Mouse (Mus musculus): ENCODE results near the gene Sell. TPM values are rescaled to one million over a fixed set of nuclear protein-coding genes. Genes with fewer than 3 reads are reported as not detected.

Sell gene
- polyA plus RNA-seq, 1 experiment from 2014 or later, result 0.14 TPM

- no peak overlapping the region for H3K4me2 ChIP-seq
- no peak overlapping the region for H3K9ac ChIP-seq (ENCODE audit: low read depth, low read length)
- no peaks in the 10 kb centered on the region for H3K36me3 ChIP-seq (ENCODE audit: control insufficient read depth, insufficient read depth, low read length)
- WGBS (ENCODE audit: insufficient replicate concordance), result 79% methylated on average over 3 of the region's 3 CpGs
- H3K9me3 ChIP-seq (replicated peaks; ENCODE audit: control insufficient read depth, low read length), result no peaks in the 10 kb centered on the region
- ATAC-seq (replicated peaks; ENCODE audit: insufficient number of reproducible peaks, low FRiP score, low TSS enrichment), result no peak
- H3K4me1 ChIP-seq (ENCODE audit: control insufficient read depth, insufficient read depth, low read length), result no peaks in the 10 kb centered on the region
- H3K4me3 ChIP-seq (ENCODE audit: low read depth, low read length), result no peak overlapping the region
- H3K27me3 ChIP-seq (ENCODE audit: control insufficient read depth, insufficient read depth, low read length), result no peaks in the 10 kb centered on the region
- no peak overlapping the region for H3K27ac ChIP-seq (ENCODE audit: low read depth, low read length)
These were observed 15.2 kb downstream of the Sell start for GRCm38 (mm10) chr1:164077031-164077430.

GRCm38 (mm10) chr1:164078323-164078741, 16.6 kb downstream of the Sell start:
- Histone ChIP-seq H3K27ac (ENCODE audit: low read depth, low read length) (no peak overlapping the region), H3K36me3 (ENCODE audit: control insufficient read depth, insufficient read depth, low read length) (no peaks in the 10 kb centered on the region), H3K4me1 (ENCODE audit: control insufficient read depth, insufficient read depth, low read length) (no peaks in the 10 kb centered on the region), H3K27me3 (ENCODE audit: control insufficient read depth, insufficient read depth, low read length) (no peaks in the 10 kb centered on the region), H3K9me3 (replicated peaks; ENCODE audit: control insufficient read depth, low read length) (no peaks in the 10 kb centered on the region), H3K9ac (ENCODE audit: low read depth, low read length) (no peak overlapping the region), H3K4me2 (no peak overlapping the region), H3K4me3 (ENCODE audit: low read depth, low read length) (no peak overlapping the region)
- no peak for ATAC-seq (replicated peaks; ENCODE audit: insufficient number of reproducible peaks, low FRiP score, low TSS enrichment)
- 79% methylated on average over 4 of the region's 4 CpGs for WGBS (ENCODE audit: insufficient replicate concordance)

GRCm38 (mm10) chr1:164079091-164079490, 17.3 kb downstream of the Sell start:
- H3K4me3 ChIP-seq (ENCODE audit: low read depth, low read length), result no peak overlapping the region
- no peak overlapping the region for H3K27ac ChIP-seq (ENCODE audit: low read depth, low read length)
- no peaks in the 10 kb centered on the region for H3K36me3 ChIP-seq (ENCODE audit: control insufficient read depth, insufficient read depth, low read length)
- H3K9ac ChIP-seq (ENCODE audit: low read depth, low read length), result no peak overlapping the region
- H3K27me3 ChIP-seq (ENCODE audit: control insufficient read depth, insufficient read depth, low read length), result no peaks in the 10 kb centered on the region
- 77% methylated on average over 11 of the region's 11 CpGs for WGBS (ENCODE audit: insufficient replicate concordance)
- no peak for ATAC-seq (replicated peaks; ENCODE audit: insufficient number of reproducible peaks, low FRiP score, low TSS enrichment)
- H3K4me1 ChIP-seq (ENCODE audit: control insufficient read depth, insufficient read depth, low read length), result no peaks in the 10 kb centered on the region
- no peak overlapping the region for H3K4me2 ChIP-seq
- no peaks in the 10 kb centered on the region for H3K9me3 ChIP-seq (replicated peaks; ENCODE audit: control insufficient read depth, low read length)

GRCm38 (mm10) chr1:164083046-164083445, 21.3 kb downstream of the Sell start:
- Histone ChIP-seq H3K27me3 (ENCODE audit: control insufficient read depth, insufficient read depth, low read length) (no peaks in the 10 kb centered on the region), H3K9ac (ENCODE audit: low read depth, low read length) (no peak overlapping the region), H3K4me3 (ENCODE audit: low read depth, low read length) (no peak overlapping the region), H3K4me2 (no peak overlapping the region), H3K9me3 (replicated peaks; ENCODE audit: control insufficient read depth, low read length) (no peaks in the 10 kb centered on the region), H3K27ac (ENCODE audit: low read depth, low read length) (no peak overlapping the region), H3K36me3 (ENCODE audit: control insufficient read depth, insufficient read depth, low read length) (no peaks in the 10 kb centered on the region), H3K4me1 (ENCODE audit: control insufficient read depth, insufficient read depth, low read length) (no peaks in the 10 kb centered on the region)
- no peak for ATAC-seq (replicated peaks; ENCODE audit: insufficient number of reproducible peaks, low FRiP score, low TSS enrichment)
- WGBS (ENCODE audit: insufficient replicate concordance), result 76% methylated on average over 4 of the region's 4 CpGs

GRCm38 (mm10) chr1:164086797-164087196, 25.0 kb downstream of the Sell start:
- no peak overlapping the region for H3K9ac ChIP-seq (ENCODE audit: low read depth, low read length)
- H3K4me3 ChIP-seq (ENCODE audit: low read depth, low read length), result no peak overlapping the region
- H3K27me3 ChIP-seq (ENCODE audit: control insufficient read depth, insufficient read depth, low read length), result no peaks in the 10 kb centered on the region
- no peak overlapping the region for H3K27ac ChIP-seq (ENCODE audit: low read depth, low read length)
- no peak overlapping the region for H3K4me2 ChIP-seq
- no peaks in the 10 kb centered on the region for H3K4me1 ChIP-seq (ENCODE audit: control insufficient read depth, insufficient read depth, low read length)
- no peaks in the 10 kb centered on the region for H3K9me3 ChIP-seq (replicated peaks; ENCODE audit: control insufficient read depth, low read length)
- no peaks in the 10 kb centered on the region for H3K36me3 ChIP-seq (ENCODE audit: control insufficient read depth, insufficient read depth, low read length)
- no peak for ATAC-seq (replicated peaks; ENCODE audit: insufficient number of reproducible peaks, low FRiP score, low TSS enrichment)
- 68% methylated on average over 3 of the region's 3 CpGs for WGBS (ENCODE audit: insufficient replicate concordance)

- no peak overlapping the region for H3K9ac ChIP-seq (ENCODE audit: low read depth, low read length)
- H3K4me1 ChIP-seq (ENCODE audit: control insufficient read depth, insufficient read depth, low read length), result no peaks in the 10 kb centered on the region
- H3K36me3 ChIP-seq (ENCODE audit: control insufficient read depth, insufficient read depth, low read length), result no peaks in the 10 kb centered on the region
- WGBS (ENCODE audit: insufficient replicate concordance), result 81% methylated on average over 5 of the region's 5 CpGs
- no peak for ATAC-seq (replicated peaks; ENCODE audit: insufficient number of reproducible peaks, low FRiP score, low TSS enrichment)
- H3K9me3 ChIP-seq (replicated peaks; ENCODE audit: control insufficient read depth, low read length), result no peaks in the 10 kb centered on the region
- no peak overlapping the region for H3K4me2 ChIP-seq
- H3K4me3 ChIP-seq (ENCODE audit: low read depth, low read length), result no peak overlapping the region
- no peaks in the 10 kb centered on the region for H3K27me3 ChIP-seq (ENCODE audit: control insufficient read depth, insufficient read depth, low read length)
- no peak overlapping the region for H3K27ac ChIP-seq (ENCODE audit: low read depth, low read length)
These were observed 26.1 kb downstream of the Sell start for GRCm38 (mm10) chr1:164087872-164088271.

- no peak for ATAC-seq (replicated peaks; ENCODE audit: insufficient number of reproducible peaks, low FRiP score, low TSS enrichment)
- WGBS (ENCODE audit: insufficient replicate concordance), result 38% methylated on average over 6 of the region's 6 CpGs
These were observed 35.0 kb downstream of the Sell start for GRCm38 (mm10) chr1:164096780-164097179.

GRCm38 (mm10) chr1:164097911-164098310, 36.1 kb downstream of the Sell start:
- no peaks in the 10 kb centered on the region for H3K9me3 ChIP-seq (replicated peaks; ENCODE audit: control insufficient read depth, low read length)
- no peak overlapping the region for H3K4me2 ChIP-seq
- WGBS (ENCODE audit: insufficient replicate concordance), result 79% methylated on average over 2 of the region's 2 CpGs
- no peak overlapping the region for H3K4me3 ChIP-seq (ENCODE audit: low read depth, low read length)
- H3K4me1 ChIP-seq (ENCODE audit: control insufficient read depth, insufficient read depth, low read length), result no peaks in the 10 kb centered on the region
- no peak overlapping the region for H3K9ac ChIP-seq (ENCODE audit: low read depth, low read length)
- no peak overlapping the region for H3K27ac ChIP-seq (ENCODE audit: low read depth, low read length)
- no peaks in the 10 kb centered on the region for H3K27me3 ChIP-seq (ENCODE audit: control insufficient read depth, insufficient read depth, low read length)
- ATAC-seq (replicated peaks; ENCODE audit: insufficient number of reproducible peaks, low FRiP score, low TSS enrichment), result no peak
- no peaks in the 10 kb centered on the region for H3K36me3 ChIP-seq (ENCODE audit: control insufficient read depth, insufficient read depth, low read length)

More at GRCm38 (mm10) chr1:164096780-164097179, 35.0 kb downstream of the Sell start:
- no peaks in the 10 kb centered on the region for H3K27me3 ChIP-seq (ENCODE audit: control insufficient read depth, insufficient read depth, low read length)
- H3K4me3 ChIP-seq (ENCODE audit: low read depth, low read length), result no peak overlapping the region
- H3K4me2 ChIP-seq, result no peak overlapping the region
- no peak overlapping the region for H3K9ac ChIP-seq (ENCODE audit: low read depth, low read length)
- H3K27ac ChIP-seq (ENCODE audit: low read depth, low read length), result no peak overlapping the region
- H3K4me1 ChIP-seq (ENCODE audit: control insufficient read depth, insufficient read depth, low read length), result no peaks in the 10 kb centered on the region
- H3K9me3 ChIP-seq (replicated peaks; ENCODE audit: control insufficient read depth, low read length), result no peaks in the 10 kb centered on the region
- H3K36me3 ChIP-seq (ENCODE audit: control insufficient read depth, insufficient read depth, low read length), result no peaks in the 10 kb centered on the region

- H3K9ac ChIP-seq (ENCODE audit: low read depth, low read length), result no peak overlapping the region
- H3K4me3 ChIP-seq (ENCODE audit: low read depth, low read length), result no peak overlapping the region
- H3K36me3 ChIP-seq (ENCODE audit: control insufficient read depth, insufficient read depth, low read length), result no peaks in the 10 kb centered on the region
- H3K4me2 ChIP-seq, result no peak overlapping the region
- no peak overlapping the region for H3K27ac ChIP-seq (ENCODE audit: low read depth, low read length)
- WGBS (ENCODE audit: insufficient replicate concordance), result 72% methylated on average over 2 of the region's 2 CpGs
- no peaks in the 10 kb centered on the region for H3K9me3 ChIP-seq (replicated peaks; ENCODE audit: control insufficient read depth, low read length)
- H3K27me3 ChIP-seq (ENCODE audit: control insufficient read depth, insufficient read depth, low read length), result no peaks in the 10 kb centered on the region
- H3K4me1 ChIP-seq (ENCODE audit: control insufficient read depth, insufficient read depth, low read length), result no peaks in the 10 kb centered on the region
- ATAC-seq (replicated peaks; ENCODE audit: insufficient number of reproducible peaks, low FRiP score, low TSS enrichment), result no peak
These were observed 36.6 kb downstream of the Sell start for GRCm38 (mm10) chr1:164098372-164098771.
